ENCODE assay signal across 8 mouse cellular contexts in the genomic region with DNA sequence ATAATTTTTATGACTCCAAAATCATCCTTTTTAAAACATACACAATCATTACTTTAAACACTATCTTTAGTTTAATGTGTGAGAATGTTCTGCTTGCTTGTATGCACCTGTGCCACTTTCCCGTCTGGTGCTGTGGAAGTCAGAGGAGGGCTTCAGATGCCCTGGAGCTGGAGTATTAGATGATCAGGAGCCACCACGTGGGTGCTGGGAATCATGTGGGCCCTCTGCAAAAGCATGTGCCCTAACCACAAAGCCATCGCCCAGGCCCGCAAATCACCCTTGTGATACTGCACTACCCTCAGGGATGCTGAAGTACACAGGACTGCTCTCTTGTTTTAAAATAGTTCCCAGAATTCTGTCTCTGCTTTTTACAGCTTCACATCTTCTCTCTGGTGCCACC. TPM values are rescaled to one million over a fixed set of nuclear protein-coding genes. Genes with fewer than 3 reads are reported as not detected.
DNase-seq lines count a peak whose midpoint lies in the region; ATAC-seq and TF ChIP-seq lines count a peak whose summit lies in the region.

No protein-coding gene starts in this region.

- H3K4me2 ChIP-seq in kidney, embryonic 14.5 days (replicated peaks; ENCODE audit: low read depth, low read length), result peak overlapping the region; percentile 96
- peak overlapping the region; percentile 98 for H3K4me2 ChIP-seq in embryonic facial prominence, embryonic 13.5 days
- H3K4me2 ChIP-seq in intestine, embryonic 15.5 days (replicated peaks), result peak overlapping the region; percentile 79
- peak overlapping the region; percentile 81 for H3K4me2 ChIP-seq in midbrain, postnatal 0 days (ENCODE audit: low read depth, low read length, poor library complexity, severe bottlenecking)

- H3K36me3 ChIP-seq in kidney, embryonic 14.5 days (ENCODE audit: control insufficient read depth, insufficient read depth, low read length), result no peaks in the 10 kb centered on the region
- 0 out of 2 replicates have a peak, but pooled peaks cover 6% of the 10 kb centered on the region for H3K36me3 ChIP-seq in embryonic facial prominence, embryonic 13.5 days
- no peaks in the 10 kb centered on the region for H3K36me3 ChIP-seq in intestine, embryonic 15.5 days
- no peaks in the 10 kb centered on the region for H3K36me3 ChIP-seq in midbrain, postnatal 0 days (ENCODE audit: insufficient read depth, low read length)

- peak overlapping the region; percentile 35; the same call in 1 of the 2 replicates for H3K9ac ChIP-seq in kidney, embryonic 14.5 days (ENCODE audit: low read depth, low read length)
- 0 out of 2 replicates have a peak overlapping the region, but pooled peaks have one; percentile 98 for H3K9ac ChIP-seq in embryonic facial prominence, embryonic 13.5 days
- H3K9ac ChIP-seq in intestine, embryonic 15.5 days, result no peak overlapping the region; the same call in 1 of the 2 replicates
- no peak overlapping the region for H3K9ac ChIP-seq in midbrain, postnatal 0 days (replicated peaks; ENCODE audit: low read length, poor library complexity, severe bottlenecking)

- no peak for TF ChIP-seq CTCF in midbrain, postnatal 0 days (IDR thresholded peaks at IDR 0.05)

- H3K27me3 ChIP-seq in kidney, embryonic 14.5 days (ENCODE audit: control insufficient read depth, insufficient read depth, low read length), result no peaks in the 10 kb centered on the region
- H3K27me3 ChIP-seq in embryonic facial prominence, embryonic 13.5 days, result no peaks in the 10 kb centered on the region
- no peaks in the 10 kb centered on the region for H3K27me3 ChIP-seq in intestine, embryonic 15.5 days (replicated peaks)
- H3K27me3 ChIP-seq in midbrain, postnatal 0 days (ENCODE audit: insufficient read depth, low read length), result no peaks in the 10 kb centered on the region

- peak overlapping the region; percentile 94; the same call in 1 of the 2 replicates for H3K4me3 ChIP-seq in kidney, embryonic 14.5 days (ENCODE audit: low read length)
- H3K4me3 ChIP-seq in embryonic facial prominence, embryonic 13.5 days, result peak overlapping the region; percentile 95
- peak overlapping the region; percentile 98; the same call in 1 of the 2 replicates for H3K4me3 ChIP-seq in intestine, embryonic 15.5 days (replicated peaks)
- H3K4me3 ChIP-seq in midbrain, postnatal 0 days (ENCODE audit: low read depth, low read length), result 0 out of 2 replicates have a peak overlapping the region, but pooled peaks have one; percentile 65

- no peaks in the 10 kb centered on the region for H3K9me3 ChIP-seq in kidney, embryonic 14.5 days (ENCODE audit: control insufficient read depth, low read length)
- no peaks in the 10 kb centered on the region for H3K9me3 ChIP-seq in embryonic facial prominence, embryonic 13.5 days
- H3K9me3 ChIP-seq in intestine, embryonic 15.5 days, result no peaks in the 10 kb centered on the region
- no peaks in the 10 kb centered on the region for H3K9me3 ChIP-seq in midbrain, postnatal 0 days (ENCODE audit: low read length)

- no peak overlapping the region for H3K27ac ChIP-seq in kidney, embryonic 14.5 days (ENCODE audit: low read depth, low read length)
- H3K27ac ChIP-seq in embryonic facial prominence, embryonic 13.5 days, result peak overlapping the region; percentile 98; the same call in 1 of the 2 replicates
- 0 out of 2 replicates have a peak overlapping the region, but pooled peaks have one; percentile 97 for H3K27ac ChIP-seq in intestine, embryonic 15.5 days
- no peak overlapping the region for H3K27ac ChIP-seq in midbrain, postnatal 0 days (ENCODE audit: low read depth, low read length)

- DNase-seq in kidney, postnatal 10 days, result no peak
- DNase-seq in midbrain, postnatal 0 days (ENCODE audit: low spot score), result no peak
- DNase-seq in adrenal gland, adult 18-20 months (ENCODE audit: low spot score in 2 of 2), result no peak
- DNase-seq in spleen, adult 18-20 months, result no peak
- no peak for DNase-seq in urinary bladder, adult 2 months (ENCODE audit: low spot score)

- H3K4me1 ChIP-seq in kidney, embryonic 14.5 days (ENCODE audit: control insufficient read depth, insufficient read depth, low read length), result peaks cover 20% of the 10 kb centered on the region
- peaks cover 45% of the 10 kb centered on the region for H3K4me1 ChIP-seq in embryonic facial prominence, embryonic 13.5 days
- H3K4me1 ChIP-seq in intestine, embryonic 15.5 days (replicated peaks), result peaks cover 22% of the 10 kb centered on the region
- peaks cover 19% of the 10 kb centered on the region for H3K4me1 ChIP-seq in midbrain, postnatal 0 days (ENCODE audit: insufficient read depth, low read length)

- ATAC-seq in kidney, embryonic 14.5 days (ENCODE audit: low FRiP score, low TSS enrichment), result no peak
- no peak for ATAC-seq in embryonic facial prominence, embryonic 13.5 days (ENCODE audit: insufficient number of reproducible peaks, insufficient read depth, low FRiP score, low TSS enrichment, low read depth)
- ATAC-seq in intestine, embryonic 15.5 days, result no peak
- no peak for ATAC-seq in midbrain, postnatal 0 days (ENCODE audit: low FRiP score)

- WGBS in kidney, embryonic 14.5 days, result 80% methylated on average over 4 of the region's 4 CpGs
- 67% methylated on average over 4 of the region's 4 CpGs for WGBS in embryonic facial prominence, embryonic 13.5 days
- 70% methylated on average over 4 of the region's 4 CpGs for WGBS in intestine, embryonic 15.5 days
- WGBS in midbrain, postnatal 0 days, result 73% methylated on average over 4 of the region's 4 CpGs

RNA-seq across cellular contexts. Expression of a gene that starts 3.0 kb away (rescaled TPM):
- polyA plus RNA-seq in kidney, embryonic 14.5 days (2014; fragmentation: Nextera tagmentation; extraction: Ambion mirVana), result 41.4 and 49.6 TPM in 2 replicates
- 24.8 and 25.1 TPM in 2 replicates for polyA plus RNA-seq in embryonic facial prominence, embryonic 13.5 days (2015; fragmentation: Nextera tagmentation; extraction: Ambion mirVana)
- 30.5 and 30.7 TPM in 2 replicates for polyA plus RNA-seq in intestine, embryonic 15.5 days (2015; fragmentation: Nextera tagmentation; extraction: Ambion mirVana)
- 45.6 and 58.3 TPM in 2 replicates for total RNA-seq in midbrain, postnatal 0 days (2014; rRNA removed)
- polyA plus RNA-seq in midbrain, postnatal 0 days (2015; fragmentation: Nextera tagmentation; extraction: Ambion mirVana), result 8.5 and 9.5 TPM in 2 replicates
- 100 to 1,000 TPM; 148 to 180 TPM for total RNA-seq in adrenal gland, adult 18-20 months (2021)
- polyA plus RNA-seq in urinary bladder, adult 2 months (2012; rRNA removed), result 80.1 and 101 TPM in 2 replicates

Comparison
In these comparisons a context has a peak if more than half of its experiments do, and no peak if none do; other contexts are left out.
1. H3K27ac ChIP-seq: peak in embryonic facial prominence, embryonic 13.5 days (single experiment) and intestine, embryonic 15.5 days (single experiment); none in kidney, embryonic 14.5 days (single experiment) and midbrain, postnatal 0 days (single experiment).
2. H3K9ac ChIP-seq: peak in kidney, embryonic 14.5 days (single experiment) and embryonic facial prominence, embryonic 13.5 days (single experiment); none in intestine, embryonic 15.5 days (single experiment) and midbrain, postnatal 0 days (single experiment).
3. Peak in every context shown above with its lines, with median percentiles within 50 percentile points of each other: H3K4me2 ChIP-seq and H3K4me3 ChIP-seq.